Mouse (Mus musculus): ENCODE data around the gene Selenos.

DNA sequence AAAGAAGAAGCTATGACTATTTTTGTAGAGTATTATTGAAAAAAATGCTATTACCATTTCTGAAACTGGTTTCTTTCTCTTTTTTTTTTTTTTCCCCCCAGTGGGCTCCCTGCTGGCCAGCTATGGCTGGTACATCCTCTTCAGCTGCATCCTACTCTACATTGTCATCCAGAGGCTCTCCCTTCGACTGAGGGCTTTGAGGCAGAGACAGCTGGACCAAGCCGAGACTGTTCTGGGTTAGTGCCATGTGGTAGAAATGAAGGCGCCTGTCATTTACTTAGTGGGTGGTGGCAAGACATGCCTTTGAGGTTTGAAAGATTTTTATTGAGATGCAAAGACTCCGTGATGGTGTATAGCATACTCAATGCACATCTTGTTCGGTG lies 773 bp downstream of the Selenos start:
- TF ChIP-seq POLR2A (IDR thresholded peaks at IDR 0.05; ENCODE audit: borderline replicate concordance, extremely low read depth, low read depth, low read length) (no peak), CTCF (IDR thresholded peaks at IDR 0.05; ENCODE audit: insufficient read depth, low read length) (no peak)

Data from lung, adult 2 months (tissue).